Comparison of ENCODE assay signal across 23 mouse cellular contexts in the genomic region with DNA sequence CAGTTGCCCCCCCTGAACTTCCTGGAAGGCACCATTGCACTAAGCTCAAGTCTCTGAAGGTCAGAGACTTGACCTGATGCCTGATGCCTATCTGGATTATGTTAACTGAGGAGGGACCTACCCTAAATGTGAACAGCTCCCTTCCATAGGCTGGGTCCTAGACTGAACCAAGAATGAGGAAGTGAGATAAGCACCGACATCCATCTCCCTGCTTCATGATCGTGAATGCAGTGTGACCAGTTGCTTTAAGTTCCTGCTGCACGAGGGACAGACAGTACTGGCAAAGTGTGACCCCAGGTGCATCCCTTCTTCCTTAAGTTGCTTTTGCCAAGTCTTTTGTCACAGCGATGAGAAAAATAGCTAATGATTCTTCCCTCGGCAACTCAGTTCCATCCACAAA.
A peak's percentile ranks its signal among the peaks of the same experiment; 100 is the strongest.
DNase-seq lines count a peak whose midpoint lies in the region; ATAC-seq and TF ChIP-seq lines count a peak whose summit lies in the region.
"Had no signal": no experiment of that assay in that cellular context is flagged by ENCODE, and none has a peak within 500 bp of the region (broad histone marks: within the 10 kb centered on the region; RNA-seq: fewer than 3 reads in every experiment).

No protein-coding gene starts in this region.

- H3K9me3 ChIP-seq in MEL (replicated peaks; ENCODE audit: insufficient read depth, low read length) = no peaks in the 10 kb centered on the region
- no peaks in the 10 kb centered on the region for H3K9me3 ChIP-seq in embryonic facial prominence, embryonic 10.5 days
- H3K9me3 ChIP-seq: embryonic facial prominence, embryonic 13.5 days; forebrain, embryonic 12.5 days; G1E; heart, embryonic 10.5 days; hindbrain, embryonic 13.5 days had no signal

- no peaks in the 10 kb centered on the region for H3K4me1 ChIP-seq in MEL (ENCODE audit: control insufficient read depth in 1 of 2, insufficient read depth in 2 of 2, low read length in 2 of 2)
- H3K4me1 ChIP-seq in embryonic facial prominence, embryonic 10.5 days = peaks cover 27% of the 10 kb centered on the region
- H3K4me1 ChIP-seq: forebrain, embryonic 12.5 days; hindbrain, embryonic 13.5 days had no signal

- WGBS in embryonic facial prominence, embryonic 10.5 days = 79% methylated on average over 5 of the region's 5 CpGs

- H3K27ac ChIP-seq in MEL (ENCODE audit: control insufficient read depth, low read depth, low read length) = no peak overlapping the region
- H3K27ac ChIP-seq in embryonic facial prominence, embryonic 10.5 days (replicated peaks) = peak overlapping the region; percentile 48; the same call in 1 of the 2 replicates
- no peak overlapping the region for H3K27ac ChIP-seq in layer of hippocampus, adult 2 months
- H3K27ac ChIP-seq: embryonic facial prominence, embryonic 13.5 days; forebrain, embryonic 12.5 days; heart, embryonic 10.5 days; hindbrain, embryonic 13.5 days; hindbrain, postnatal 0 days had no signal

- no peak for TF ChIP-seq CTCF in MEL (IDR thresholded peaks at IDR 0.05 in 2 of 3, conservative IDR thresholded peaks at IDR 0.05 in 1 of 3; ENCODE audit: control insufficient read depth in 1 of 3, insufficient read depth in 1 of 3, low read depth in 2 of 3, low read length in 3 of 3, poor library complexity in 1 of 3, severe bottlenecking in 1 of 3)
- no peak for TF ChIP-seq CTCF in layer of hippocampus, adult 2 months (conservative IDR thresholded peaks at IDR 0.05)

- H3K4me3 ChIP-seq in MEL (ENCODE audit: control insufficient read depth in 1 of 2, insufficient read depth in 1 of 2, low read depth in 2 of 2, low read length in 2 of 2) = no peak overlapping the region
- H3K4me3 ChIP-seq in embryonic facial prominence, embryonic 10.5 days = no peak overlapping the region
- H3K4me3 ChIP-seq in layer of hippocampus, adult 2 months = no peak overlapping the region
- H3K4me3 ChIP-seq: embryonic facial prominence, embryonic 13.5 days; forebrain, embryonic 12.5 days; heart, embryonic 10.5 days; hindbrain, embryonic 13.5 days had no signal

- no peak for TF ChIP-seq RAD21 in MEL (IDR thresholded peaks at IDR 0.05; ENCODE audit: low read depth, low read length)

- no peak for TF ChIP-seq EP300 in MEL (IDR thresholded peaks at IDR 0.05; ENCODE audit: low read depth in 1 of 2, low read length in 2 of 2)

- no peaks in the 10 kb centered on the region; a peak in 2 of 4 replicates for H3K27me3 ChIP-seq in MEL (ENCODE audit: control insufficient read depth in 1 of 2, insufficient read depth in 2 of 2, low read length in 2 of 2)
- no peaks in the 10 kb centered on the region for H3K27me3 ChIP-seq in embryonic facial prominence, embryonic 10.5 days (replicated peaks; ENCODE audit: low read depth, poor library complexity, severe bottlenecking)
- H3K27me3 ChIP-seq: embryonic facial prominence, embryonic 13.5 days; forebrain, embryonic 12.5 days; hindbrain, embryonic 13.5 days; Patski had no signal

- DNase-seq in MEL (ENCODE audit: low read depth, low spot score) = peak; percentile 7
- DNase-seq in embryonic facial prominence, embryonic 10.5 days (ENCODE audit: low spot score) = no peak
- no peak for DNase-seq in layer of hippocampus, adult 2 months (ENCODE audit: low spot score in 2 of 2)
- DNase-seq in ovary, postnatal 36 days (ENCODE audit: low spot score) = no peak
- no peak for DNase-seq in lung, postnatal 25 days (ENCODE audit: low spot score)
- DNase-seq: adrenal gland, postnatal 36 days; cerebellum, adult 11 months; cerebellum, adult 8-10 months; cerebellum, postnatal 14 days; gastrocnemius, postnatal 25 days; heart, adult 18-20 months; heart, postnatal 10 days; heart, postnatal 4 days had no signal

- H3K36me3 ChIP-seq in MEL (ENCODE audit: control insufficient read depth in 1 of 2, insufficient read depth in 2 of 2, low read length in 2 of 2) = no peaks in the 10 kb centered on the region
- no peaks in the 10 kb centered on the region for H3K36me3 ChIP-seq in embryonic facial prominence, embryonic 10.5 days (replicated peaks)
- H3K36me3 ChIP-seq: embryonic facial prominence, embryonic 13.5 days; forebrain, embryonic 12.5 days; G1E; heart, embryonic 10.5 days; hindbrain, embryonic 13.5 days had no signal

- ATAC-seq in megakaryocyte progenitor cell, adult 5-6 weeks (replicated peaks; ENCODE audit: poor library complexity) = peak; percentile 80
- ATAC-seq: activated CD4-positive, CD25-positive, alpha-beta regulatory T cell, adult 4 months; forebrain, embryonic 16.5 days; hindbrain, postnatal 0 days; Patski had no signal

- H3K79me2 ChIP-seq in MEL (ENCODE audit: control insufficient read depth, insufficient read depth, low read length, poor library complexity) = no peaks in the 10 kb centered on the region

- no peak overlapping the region for H3K9ac ChIP-seq in MEL (ENCODE audit: control insufficient read depth, low read depth, low read length, poor library complexity, severe bottlenecking)
- H3K9ac ChIP-seq: embryonic facial prominence, embryonic 13.5 days; forebrain, embryonic 12.5 days; hindbrain, embryonic 13.5 days had no signal

- TF ChIP-seq POLR2A in MEL (IDR thresholded peaks at IDR 0.05; ENCODE audit: control insufficient read depth in 1 of 2, insufficient read depth in 1 of 2, low read depth in 1 of 2, low read length in 2 of 2, poor library complexity in 1 of 2) = no peak

TF ChIP-seq in MEL, 35 proteins besides CTCF, POLR2A, EP300 and RAD21:
- TF ChIP-seq HCFC1 (IDR thresholded peaks at IDR 0.05; ENCODE audit: low read depth, low read length) = no peak
- no peak for TF ChIP-seq USF1 (IDR thresholded peaks at IDR 0.05; ENCODE audit: low read depth, low read length)
- TF ChIP-seq UBTF (IDR thresholded peaks at IDR 0.05; ENCODE audit: borderline replicate concordance, insufficient read depth, low read depth, low read length) = no peak
- TF ChIP-seq SIN3A (IDR thresholded peaks at IDR 0.05; ENCODE audit: low read length) = no peak
- TF ChIP-seq ZC3H11A (IDR thresholded peaks at IDR 0.05; ENCODE audit: low read depth, low read length) = no peak
- TF ChIP-seq ZNF384 (IDR thresholded peaks at IDR 0.05; ENCODE audit: low read depth, low read length) = no peak
- TF ChIP-seq TBP (IDR thresholded peaks at IDR 0.05; ENCODE audit: low read depth, low read length) = no peak
- TF ChIP-seq GABPA (IDR thresholded peaks at IDR 0.05; ENCODE audit: low read depth, low read length) = no peak
- no peak for TF ChIP-seq NELFE (IDR thresholded peaks at IDR 0.05; ENCODE audit: low read depth, low read length)
- no peak for TF ChIP-seq MAFK (IDR thresholded peaks at IDR 0.05; ENCODE audit: borderline replicate concordance, low read depth, low read length)
- no peak for TF ChIP-seq CHD2 (IDR thresholded peaks at IDR 0.05; ENCODE audit: low read length)
- no peak for TF ChIP-seq BHLHE40 (IDR thresholded peaks at IDR 0.05; ENCODE audit: borderline replicate concordance, low read depth, low read length)
- TF ChIP-seq MEF2A (IDR thresholded peaks at IDR 0.05; ENCODE audit: extremely low read depth, insufficient replicate concordance, low read depth, low read length, poor library complexity, severe bottlenecking) = no peak
- no peak for TF ChIP-seq MAZ (IDR thresholded peaks at IDR 0.05; ENCODE audit: low read depth, low read length)
- no peak for TF ChIP-seq ELF1 (IDR thresholded peaks at IDR 0.05; ENCODE audit: low read depth, low read length)
- TF ChIP-seq ETS1 (IDR thresholded peaks at IDR 0.05; ENCODE audit: low read depth, low read length) = no peak
- TF ChIP-seq NRF1 (IDR thresholded peaks at IDR 0.05; ENCODE audit: insufficient read depth, low read depth, low read length, poor library complexity, severe bottlenecking) = no peak
- no peak for TF ChIP-seq POLR2AphosphoS5 (IDR thresholded peaks at IDR 0.05; ENCODE audit: borderline replicate concordance, low read depth, low read length)
